Mouse (Mus musculus) cerebellum, adult 2 months (tissue): ENCODE measurements around the gene Ubxn6.

ENCODE experiments used
- CTCF ChIP-seq: fragments of 200-500 bp; IDR thresholded peaks from 2 replicates; pipeline ENCODE4 v1.5.1; 2011; ENCODE audit warnings: low read depth, mild to moderate bottlenecking, control low read depth, low read length, moderate library complexity, borderline replicate concordance; ENCODE audit not compliant: insufficient read depth
- POLR2A ChIP-seq: fragments of 200-500 bp; IDR thresholded peaks from 2 replicates; pipeline ENCODE4 v1.6.1; 2011; ENCODE audit warnings: low read length, control low read depth, borderline replicate concordance; ENCODE audit not compliant: insufficient read depth

GRCm38 (mm10) chr17:56035216-56035615, 39.6 kb downstream of the Ubxn6 start:
- TF ChIP-seq POLR2A (no peak), CTCF (no peak)
